Mouse (Mus musculus) frontal cortex, postnatal 14 days (tissue): ENCODE data around the gene Hnrnpu.

ENCODE experiments used
- DNase-seq, 2 experiments: peaks; one replicate each; pipeline ENCODE4 v3.0.0; 2022; ENCODE audit warnings: low spot score in 2 of 2

Gene Hnrnpu

DNA sequence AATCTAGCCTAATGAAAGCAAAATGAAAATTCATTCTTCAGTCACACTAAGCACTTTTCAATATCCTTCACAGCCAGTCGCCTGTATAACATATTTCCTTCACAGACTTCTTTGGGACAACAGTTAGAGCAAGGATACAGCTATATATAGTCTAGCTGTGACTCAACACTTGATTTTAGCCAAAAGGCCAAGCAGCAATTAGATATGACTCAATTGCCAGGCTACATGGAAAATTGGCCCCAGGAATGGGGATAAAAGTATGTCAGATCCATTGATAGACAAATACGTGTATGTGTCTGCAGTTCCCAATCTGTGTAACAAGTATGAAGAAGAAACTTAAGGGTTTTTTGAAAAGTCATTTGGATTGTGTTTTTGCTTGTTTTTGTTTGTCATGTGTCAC is 2.6 kb upstream of the Hnrnpu start:
- no peak for DNase-seq

DNA sequence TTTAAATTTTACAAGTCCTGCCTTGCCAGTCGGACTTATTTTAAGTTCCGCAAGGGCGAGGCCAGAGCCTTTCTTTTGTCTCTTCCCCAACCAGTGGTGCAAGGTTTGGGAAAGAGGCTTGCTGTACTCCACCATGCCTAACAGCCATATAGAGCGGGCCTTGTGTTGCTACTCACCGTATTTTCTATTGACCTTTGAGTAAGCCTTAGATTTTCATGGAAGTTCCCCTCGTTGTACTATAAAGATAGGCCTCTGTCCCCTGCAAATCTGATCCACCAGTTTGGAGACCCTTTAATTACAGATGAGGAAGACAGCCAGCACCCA is 683 bp upstream of the Hnrnpu start:
- no peak for DNase-seq

DNA sequence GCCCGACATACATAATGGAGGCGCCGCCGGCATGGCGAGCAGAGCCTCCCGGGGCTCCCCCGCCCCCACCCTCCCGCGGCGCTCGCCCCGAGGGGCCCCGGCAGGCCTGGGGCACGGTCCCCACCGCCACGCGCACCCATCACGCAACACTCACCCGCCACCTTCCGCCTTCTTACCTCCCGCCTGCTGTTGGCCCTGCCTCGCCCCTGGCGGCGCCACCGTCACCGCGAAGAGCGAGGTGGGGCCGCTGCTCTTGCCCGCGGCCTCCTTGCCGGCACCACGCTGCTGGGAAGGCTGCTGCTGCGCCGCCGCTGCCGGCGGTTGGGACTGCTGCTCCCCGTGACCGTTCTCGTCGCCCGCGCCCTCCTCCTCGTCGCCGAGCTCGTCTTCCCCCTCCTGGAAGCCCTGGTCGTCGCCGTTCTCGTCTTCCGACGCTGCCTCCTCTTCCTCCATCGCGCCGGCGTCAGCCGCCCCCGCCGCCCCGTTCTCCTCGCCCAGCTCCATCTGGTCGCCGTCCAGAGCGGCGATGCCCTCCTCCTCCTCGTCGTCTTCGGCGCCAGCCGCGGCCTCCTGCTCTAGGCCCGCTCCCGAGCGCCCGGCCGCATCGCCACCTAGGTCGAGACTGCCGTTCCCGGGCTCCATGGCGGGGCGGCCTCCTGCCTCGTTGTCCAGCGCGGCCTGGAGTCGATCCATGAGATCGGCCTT is 668 bp downstream of the Hnrnpu start:
- DNase-seq, result peak in 1 of 2 experiments; percentile 26

DNA sequence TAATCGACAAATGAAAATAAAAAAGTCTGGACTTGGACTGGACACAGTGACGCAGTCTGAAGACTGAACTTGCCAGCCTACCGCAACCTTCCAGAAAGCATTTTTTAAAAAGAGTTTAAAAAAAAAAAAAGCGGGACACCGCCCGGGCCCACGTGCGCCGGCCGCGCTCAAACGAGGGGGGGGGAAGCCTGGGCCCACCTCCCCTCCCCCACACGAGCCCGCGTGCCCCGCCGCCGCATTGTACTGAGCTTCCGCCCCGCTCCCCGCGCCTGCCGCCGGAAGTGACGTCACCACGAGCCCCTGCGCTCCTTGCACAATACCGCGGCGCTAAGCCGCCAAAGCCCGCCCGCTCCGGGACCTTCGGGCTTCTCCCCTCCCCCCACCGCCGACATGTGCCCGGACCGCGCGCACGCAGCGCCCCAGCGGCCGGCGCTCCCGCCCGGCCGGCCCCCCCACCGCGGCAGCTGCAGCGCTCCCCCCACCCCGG is 1.3 kb downstream of the Hnrnpu start:
- DNase-seq, result peak; percentile 80 to 89

DNA sequence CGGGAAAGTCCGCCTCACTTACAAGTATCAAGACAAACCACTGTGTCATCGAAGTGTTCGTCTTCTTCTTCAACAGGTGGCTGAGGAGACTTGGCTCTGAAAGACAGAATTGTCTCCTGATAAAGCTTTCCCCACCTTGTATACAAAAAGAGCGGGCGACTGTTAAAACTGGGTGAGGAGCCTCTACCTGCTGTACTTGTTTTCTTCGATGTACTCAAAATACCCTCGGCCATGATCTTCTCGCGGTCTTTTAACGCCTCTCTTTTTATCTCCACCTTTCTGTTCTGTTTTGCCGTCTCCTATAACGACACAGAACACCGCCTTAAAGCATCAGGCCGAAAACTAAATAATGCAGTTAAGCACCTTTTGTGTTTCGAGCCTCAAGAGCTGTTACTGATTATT is 1.7 kb downstream of the Hnrnpu start:
- no peak for DNase-seq

DNA sequence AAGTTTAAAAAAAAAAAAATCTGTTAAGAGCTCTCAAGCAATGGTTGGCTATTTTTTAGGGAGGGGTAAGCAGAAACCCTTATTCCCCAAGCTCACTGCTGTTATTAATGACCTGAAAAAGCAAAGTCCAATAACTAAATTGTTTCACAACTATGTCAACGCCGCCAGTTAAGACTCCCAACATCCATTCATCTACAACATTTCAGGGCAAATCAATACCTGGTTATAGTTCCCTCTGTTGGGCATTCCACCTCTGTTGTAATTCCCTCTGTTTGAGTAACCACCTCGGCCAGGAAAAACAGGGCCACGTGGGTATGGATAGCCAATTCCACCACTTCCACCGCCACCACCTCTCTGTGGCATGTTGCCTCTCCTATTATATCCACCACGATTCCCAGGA is 7.7 kb downstream of the Hnrnpu start:
- DNase-seq, result no peak

DNA sequence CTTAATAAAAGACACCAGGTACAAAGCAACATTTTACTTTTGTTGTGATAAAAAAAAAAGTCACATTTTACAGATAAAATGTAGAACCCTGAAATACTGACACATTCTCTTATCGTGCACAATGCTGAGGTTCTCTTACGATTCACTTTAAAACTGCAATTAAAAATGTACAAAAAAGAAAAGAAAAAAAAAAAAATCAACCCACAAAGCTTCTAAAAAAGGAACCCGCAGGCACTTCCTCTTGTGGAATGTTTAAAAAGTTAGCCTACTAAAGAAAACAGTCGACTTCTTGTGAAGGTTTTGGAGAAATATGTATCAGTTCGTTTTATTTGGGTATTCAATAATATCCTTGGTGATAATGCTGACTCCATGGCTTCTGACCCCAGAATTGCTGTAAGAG is 8.6 kb downstream of the Hnrnpu start:
- no peak for DNase-seq

DNA sequence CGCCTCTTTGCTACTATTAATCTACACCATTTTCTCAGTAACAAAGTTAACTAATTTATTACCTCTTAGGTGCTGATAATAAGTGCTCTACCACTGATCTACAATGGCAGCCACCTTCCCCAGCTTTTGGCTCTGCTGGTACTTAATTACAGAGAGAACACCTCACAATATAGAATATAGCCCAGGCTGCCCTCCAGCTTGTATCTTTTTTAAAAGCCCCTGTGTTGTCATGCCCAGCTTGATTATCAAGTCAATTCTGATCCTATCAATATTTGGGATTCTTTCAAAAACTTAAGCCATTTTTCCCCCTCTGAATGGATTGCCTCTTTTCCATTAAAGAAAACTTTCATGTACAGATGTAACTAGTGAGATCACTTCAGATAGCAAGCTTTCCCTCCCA is 10.6 kb downstream of the Hnrnpu start:
- DNase-seq, result no peak

DNA sequence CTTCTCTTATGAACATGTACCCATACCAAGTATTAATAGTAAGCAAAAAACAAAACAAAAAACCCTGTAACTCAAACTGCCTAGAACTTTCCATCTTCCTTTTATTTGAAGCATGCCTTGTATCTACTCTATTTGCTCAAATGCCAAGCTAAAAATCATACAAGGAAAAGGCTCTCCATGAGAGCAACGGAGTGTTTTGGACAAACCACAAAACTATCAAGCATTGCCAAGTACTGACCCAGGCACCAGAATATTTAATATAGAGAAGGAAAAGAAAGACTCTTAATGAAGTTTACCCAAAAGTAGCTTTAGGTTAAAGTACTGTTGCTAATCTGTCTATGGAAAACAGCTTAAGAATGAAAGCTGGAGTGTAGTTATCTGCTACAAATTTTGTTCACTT is 11.2 kb downstream of the Hnrnpu start:
- DNase-seq, result no peak

DNA sequence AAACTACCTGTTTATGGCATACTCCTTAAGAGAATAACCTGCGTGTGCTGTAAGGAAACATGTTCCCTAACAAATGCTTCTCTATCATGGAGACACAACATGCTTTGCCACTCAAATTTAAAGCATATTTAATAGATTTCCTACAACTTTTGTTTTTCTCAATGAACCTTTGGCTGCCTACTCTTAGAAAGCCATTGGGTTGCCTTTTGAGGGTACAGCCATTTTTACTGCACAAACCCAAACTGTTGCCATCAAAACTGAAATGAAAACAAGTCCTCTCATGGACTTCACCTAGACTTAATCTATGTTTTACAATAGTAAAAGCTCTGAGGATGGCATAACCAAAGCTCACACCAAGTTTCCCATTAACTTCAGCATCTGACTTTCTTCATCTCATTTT is 13.0 kb downstream of the Hnrnpu start:
- DNase-seq, result no peak

DNA sequence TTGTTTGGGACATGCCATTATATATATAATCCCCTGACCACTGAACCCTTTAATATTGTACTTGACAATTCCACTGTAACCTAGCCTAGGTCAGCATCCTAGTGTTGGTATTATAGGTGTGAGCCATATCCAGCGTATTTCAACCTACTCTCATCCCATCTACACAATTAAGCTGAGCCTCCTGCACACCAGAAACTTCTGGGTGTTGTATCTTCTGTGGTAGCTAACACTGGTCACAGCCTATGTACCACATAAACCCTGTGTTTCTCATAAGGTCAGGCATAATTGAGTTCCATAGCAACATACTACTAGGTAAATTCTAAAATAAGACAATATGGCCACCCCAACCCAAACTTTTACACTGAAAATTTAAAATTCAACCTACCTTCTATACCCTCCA is 14.4 kb downstream of the Hnrnpu start:
- DNase-seq, result no peak

DNA sequence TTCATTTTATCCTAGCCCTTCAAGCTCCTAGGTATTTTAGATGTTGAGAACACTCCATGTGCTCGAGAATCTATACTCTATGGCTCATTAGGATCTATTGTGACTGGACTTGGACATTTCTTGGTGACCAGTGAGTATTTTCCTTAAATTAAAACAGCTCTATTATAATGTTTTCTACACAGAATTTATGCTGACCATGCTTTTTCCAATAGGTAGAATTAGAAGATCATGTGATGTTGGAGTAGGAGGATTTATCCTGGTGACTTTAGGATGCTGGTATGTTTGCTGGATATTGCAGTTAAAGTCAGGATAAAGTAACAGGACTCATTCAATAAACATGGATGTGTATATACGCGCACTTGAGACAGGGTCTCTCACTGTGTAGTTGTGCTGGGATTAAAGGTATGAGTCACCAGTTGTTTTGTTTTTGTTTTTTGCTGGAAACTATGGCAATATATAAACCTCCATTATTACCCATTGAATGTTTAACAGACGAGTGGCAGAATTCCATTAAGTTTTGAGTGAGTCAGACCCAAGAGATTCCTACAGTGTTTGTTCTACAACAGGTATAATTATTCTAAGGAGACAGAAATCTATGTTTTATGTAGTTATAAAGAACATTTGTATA is 15.8 kb downstream of the Hnrnpu start:
- no peak for DNase-seq

DNA sequence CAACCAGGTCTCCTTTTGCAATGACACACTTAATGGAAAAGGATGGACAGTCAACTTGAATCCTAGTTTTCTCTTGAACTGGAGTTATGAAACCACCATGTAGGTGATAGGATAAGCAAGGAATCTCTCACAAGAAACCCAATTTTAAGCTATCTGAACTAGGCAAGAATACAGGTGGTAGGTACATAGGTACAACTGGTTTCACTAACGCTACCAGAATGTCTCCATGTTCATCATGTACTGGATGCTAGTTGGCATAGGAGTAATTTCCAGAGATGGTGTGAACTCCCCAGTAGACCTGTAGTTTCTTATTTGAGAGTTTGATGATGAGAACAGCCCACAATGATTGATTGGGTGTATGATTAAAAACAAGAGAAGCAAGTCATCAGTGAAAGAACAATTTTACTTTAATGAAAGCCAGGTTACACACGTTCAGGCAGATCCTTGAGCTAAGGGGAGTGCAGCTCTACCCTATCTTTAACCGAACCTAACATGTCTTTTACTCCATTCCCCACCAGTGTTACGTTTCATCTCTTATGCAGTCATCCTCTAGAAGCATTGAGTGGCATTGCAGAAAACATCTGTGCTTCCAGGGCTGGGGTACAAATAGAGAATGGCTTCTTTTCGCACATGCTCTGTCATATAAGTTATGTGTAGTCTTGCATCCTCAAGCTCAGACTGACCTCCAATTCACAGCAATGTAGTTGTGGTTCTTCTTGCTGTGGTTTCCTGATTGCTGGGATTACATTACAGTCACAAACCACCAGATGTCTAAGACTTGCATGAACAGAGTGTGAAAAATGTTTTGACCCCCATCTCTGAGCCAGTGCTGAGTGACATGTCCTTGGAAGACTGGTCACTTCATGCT is 16.6 kb downstream of the Hnrnpu start:
- no peak for DNase-seq

DNA sequence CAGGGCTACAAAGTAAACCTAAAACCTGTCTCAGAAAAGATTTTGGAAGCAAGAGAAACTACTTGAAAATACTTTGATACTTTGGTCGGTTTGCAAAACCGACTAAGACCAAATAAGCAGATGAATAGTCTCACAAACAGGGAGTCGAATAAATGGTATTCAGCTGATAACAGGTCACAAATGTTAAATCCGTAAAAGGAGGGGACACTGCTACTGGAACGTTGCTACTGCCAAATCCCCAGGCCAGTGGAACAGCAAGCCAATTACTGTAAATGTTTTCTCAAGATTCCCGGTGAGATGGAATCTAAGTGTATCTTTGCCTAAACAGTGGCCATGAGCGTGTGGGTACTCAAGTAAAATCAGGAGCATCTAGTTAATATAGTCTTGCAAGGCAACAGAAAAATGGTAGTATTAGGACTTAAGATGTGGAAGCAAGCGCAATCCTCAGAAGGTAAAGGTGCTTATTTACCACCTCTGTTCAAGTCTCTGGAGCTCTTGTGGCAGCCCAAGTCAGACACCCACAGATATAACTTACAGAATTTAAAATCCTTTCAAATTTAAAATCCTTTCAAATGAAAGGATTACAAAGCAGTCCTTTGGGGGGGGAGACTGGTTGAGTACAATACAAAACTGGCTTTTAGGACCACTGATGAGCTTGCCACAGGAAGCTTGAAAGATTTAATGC is 17.4 kb downstream of the Hnrnpu start:
- no peak for DNase-seq

DNA sequence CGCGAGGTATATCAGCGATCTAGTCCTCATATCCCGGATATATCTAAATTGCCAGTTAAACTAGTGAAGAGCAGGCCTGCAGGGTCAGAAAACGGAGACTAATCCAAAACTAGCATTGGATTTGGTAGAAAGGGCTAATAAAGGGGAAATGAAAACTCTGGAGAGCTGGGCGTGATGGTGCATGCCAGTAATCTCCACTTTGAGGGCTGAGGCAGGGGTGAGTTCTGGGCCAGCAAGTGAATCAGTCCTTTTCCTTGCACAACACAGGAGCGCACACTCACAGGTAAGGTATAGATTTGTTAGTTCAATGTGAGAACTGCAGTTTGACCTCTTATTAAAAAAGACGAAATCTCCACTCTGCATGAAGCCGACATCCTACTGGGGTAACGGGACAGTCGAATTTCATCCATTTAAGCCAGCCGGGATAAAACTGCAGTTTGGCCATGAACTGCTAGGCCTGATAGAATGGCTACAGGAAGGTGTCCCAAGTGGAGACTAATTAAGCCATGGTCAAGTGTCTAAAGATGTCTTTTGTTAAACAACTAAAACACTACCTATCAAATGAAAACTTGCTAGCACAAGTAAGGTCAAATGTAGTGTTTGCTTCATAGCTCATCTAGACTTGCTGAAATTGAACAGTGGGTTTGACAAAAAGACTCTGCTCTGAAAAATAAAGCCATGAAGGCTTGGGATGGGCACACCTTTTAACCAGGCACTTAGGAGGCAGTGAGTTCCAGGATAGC is 18.1 kb downstream of the Hnrnpu start:
- peak in 1 of 2 experiments; percentile 30 for DNase-seq

DNA sequence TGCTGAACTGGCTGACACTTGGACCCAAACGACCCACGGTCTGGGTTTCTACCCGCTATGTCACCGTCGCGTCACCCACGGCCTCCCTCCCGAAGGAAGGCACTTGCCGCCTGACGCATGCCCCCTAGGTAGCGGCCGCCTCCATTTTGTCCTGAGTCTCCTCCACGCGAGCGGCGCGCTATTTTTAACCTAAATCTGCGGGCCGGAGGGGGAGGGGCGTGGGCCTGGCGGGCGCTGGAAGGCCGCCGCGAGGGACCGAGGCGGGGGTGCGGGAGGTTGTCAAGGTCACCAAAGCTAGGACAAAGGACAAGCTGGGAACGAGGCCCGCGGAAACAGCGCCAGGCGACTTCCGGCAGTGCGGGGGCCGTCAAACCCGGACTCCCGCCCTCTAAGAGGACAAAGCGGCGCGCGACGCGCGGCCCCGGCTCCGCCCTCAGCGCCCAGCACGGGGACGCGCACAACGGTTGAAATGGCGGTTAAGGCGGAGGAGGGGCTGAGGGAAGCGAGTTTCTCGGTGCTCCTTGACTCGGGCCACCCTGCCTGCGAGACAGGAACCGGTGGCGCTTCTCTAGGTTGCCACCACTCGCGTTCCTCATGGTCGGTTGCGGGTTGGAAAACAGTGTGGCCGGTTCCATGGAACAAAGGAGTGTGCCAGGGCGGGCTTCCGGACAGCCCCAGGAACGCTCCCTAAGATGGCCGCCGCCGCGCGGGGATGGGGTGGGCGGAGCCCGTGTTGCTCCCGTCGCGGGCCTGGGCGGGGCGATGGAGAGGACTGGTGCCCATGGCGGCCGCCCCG is 19.0 kb downstream of the Hnrnpu start, which contains the start of gene Cox20:
TSS of gene Cox20 (plus strand) at position 742 of the 796 bp plus-strand sequence.
- DNase-seq, result peak; percentile 91 to 92

DNA sequence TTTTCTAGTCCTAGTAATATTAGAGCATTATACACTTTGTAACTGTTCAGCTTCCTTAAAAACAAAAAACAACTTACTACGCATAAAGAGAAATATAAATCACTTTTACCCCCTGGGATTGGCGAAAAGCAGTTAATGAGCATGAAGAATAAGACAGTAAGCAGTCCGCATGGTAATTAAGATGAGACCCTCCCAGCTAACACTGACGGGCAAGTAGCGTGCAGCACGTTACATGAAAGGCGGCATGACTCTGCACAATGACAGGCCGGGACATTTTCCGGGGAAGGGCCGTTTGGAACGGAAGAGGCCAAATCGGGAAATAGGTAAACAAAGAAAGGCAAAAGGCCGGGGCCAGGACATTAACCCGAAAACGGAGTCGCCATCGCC is 19.6 kb downstream of the Hnrnpu start:
- DNase-seq, result no peak

DNA sequence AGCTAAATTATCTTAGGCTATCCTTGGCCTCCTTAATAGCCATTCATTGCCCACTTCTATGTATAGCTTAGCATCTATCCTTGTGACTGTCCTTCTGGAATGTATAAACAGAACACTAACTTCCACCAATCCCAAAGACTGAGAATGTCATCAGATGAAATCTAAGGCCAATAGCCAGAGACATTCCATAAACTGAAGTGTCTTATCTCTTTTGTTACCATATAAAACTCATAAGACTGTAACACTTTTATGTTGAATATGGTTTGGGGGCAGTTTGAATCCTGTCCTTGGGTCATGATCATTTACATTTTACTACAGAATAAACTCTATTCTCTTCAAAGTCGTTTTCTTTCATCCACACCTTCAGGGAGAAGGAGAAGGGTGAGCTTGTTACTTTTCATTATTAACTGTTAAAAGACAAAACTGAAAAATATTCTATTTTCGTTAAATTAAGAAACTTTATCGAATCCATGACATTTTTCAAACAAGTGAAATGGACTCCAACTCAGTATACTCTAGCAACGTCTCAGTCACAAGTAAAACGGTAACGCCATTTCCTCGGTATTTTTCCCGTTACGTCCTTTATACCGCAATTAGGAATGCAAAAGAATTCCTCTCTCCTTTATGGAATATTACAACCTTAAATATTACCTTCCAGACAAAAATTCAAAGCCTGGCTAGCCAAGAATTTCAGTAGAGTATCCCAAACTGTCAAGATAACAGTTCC is 20.2 kb downstream of the Hnrnpu start:
- no peak for DNase-seq

DNA sequence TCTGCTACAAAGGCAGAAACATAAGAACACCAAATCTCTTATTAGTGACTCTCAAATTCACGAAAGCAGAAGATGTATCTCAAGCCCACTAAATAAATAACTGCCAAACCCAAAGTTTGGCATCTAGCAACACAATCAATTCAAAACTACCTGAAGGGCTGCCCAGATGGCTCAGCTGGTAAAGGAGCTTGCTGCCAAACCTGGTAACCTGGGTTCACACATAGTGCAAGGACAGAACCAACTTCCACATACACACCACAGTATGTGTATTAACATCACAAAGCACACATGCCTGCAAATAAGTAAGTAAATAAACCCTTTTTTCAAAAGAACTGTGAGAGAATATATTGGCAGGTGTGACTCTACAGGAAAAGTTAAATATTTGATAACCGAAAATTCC is 23.4 kb downstream of the Hnrnpu start:
- DNase-seq, result no peak

DNA sequence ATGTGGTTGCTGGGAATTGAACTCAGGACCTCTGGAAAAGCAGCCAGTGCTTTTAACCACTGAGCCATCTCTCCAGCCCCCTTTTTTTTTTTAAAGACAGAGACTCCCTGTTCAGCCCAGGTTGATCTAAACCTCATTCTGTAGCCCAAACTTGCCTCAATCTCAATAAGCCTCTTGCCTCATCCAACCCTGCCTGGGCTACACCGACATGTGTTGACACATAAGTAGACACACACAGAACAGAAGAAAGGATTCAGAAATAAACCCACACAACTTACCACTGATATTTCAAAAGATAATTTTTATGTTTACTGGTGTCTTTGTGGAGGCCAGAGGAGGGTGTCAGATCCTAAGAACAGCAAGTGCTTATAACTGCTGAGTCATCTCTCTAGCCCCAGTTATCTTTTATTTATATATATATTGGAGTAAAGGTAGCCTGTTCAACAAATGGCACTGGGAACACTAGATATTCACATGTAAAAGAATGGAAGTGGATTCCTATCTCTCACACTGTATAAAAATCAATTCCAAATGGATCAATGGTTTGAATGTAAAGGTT is 24.5 kb downstream of the Hnrnpu start:
- DNase-seq, result no peak
